In the genomic region with DNA sequence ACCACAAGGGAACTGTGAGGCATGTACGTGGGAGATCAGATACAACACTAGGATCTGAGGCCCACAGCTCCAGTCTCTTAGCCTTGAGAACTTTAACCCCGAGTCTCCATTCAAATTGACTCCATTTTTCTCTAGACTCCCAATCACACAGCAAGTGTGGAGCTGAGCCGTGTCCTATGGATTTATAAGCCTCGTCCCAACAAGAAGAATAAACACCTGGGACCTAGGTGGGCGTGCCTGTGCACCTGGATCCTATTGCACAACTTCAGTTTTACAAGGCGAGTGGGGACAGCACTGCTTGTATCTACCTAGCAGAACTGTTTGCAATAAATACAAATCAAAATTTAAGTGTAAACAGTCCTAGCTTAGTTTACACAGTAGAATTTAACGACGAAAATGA, we compare ENCODE assay signal across 8 mouse cellular contexts. TPM values are rescaled to one million over a fixed set of nuclear protein-coding genes. Genes with fewer than 3 reads are reported as not detected.
DNase-seq lines count a peak whose midpoint lies in the region; ATAC-seq and TF ChIP-seq lines count a peak whose summit lies in the region.

No protein-coding gene starts in this region.

- H3K27me3 ChIP-seq in kidney, embryonic 16.5 days (ENCODE audit: insufficient read depth, low read length) = no peaks in the 10 kb centered on the region
- no peaks in the 10 kb centered on the region for H3K27me3 ChIP-seq in embryonic facial prominence, embryonic 11.5 days (ENCODE audit: control insufficient read depth, insufficient read depth, low read length)
- no peaks in the 10 kb centered on the region for H3K27me3 ChIP-seq in myocyte (ENCODE audit: control insufficient read depth, insufficient read depth, insufficient read length)

- WGBS in kidney, embryonic 16.5 days = 12% methylated on average over 8 of the region's 8 CpGs
- 24% methylated on average over 8 of the region's 8 CpGs for WGBS in embryonic facial prominence, embryonic 11.5 days

- H3ac ChIP-seq in myocyte (ENCODE audit: control insufficient read depth, insufficient read length) = peak overlapping the region; percentile 50

- H3K27ac ChIP-seq in kidney, embryonic 16.5 days (ENCODE audit: low read length) = peak overlapping the region; percentile 94
- no peak overlapping the region for H3K27ac ChIP-seq in embryonic facial prominence, embryonic 11.5 days (replicated peaks; ENCODE audit: low read depth, low read length)

- no peak for TF ChIP-seq POLR2A in myocyte (IDR thresholded peaks at IDR 0.05; ENCODE audit: insufficient read length, low read depth)

- H3K79me2 ChIP-seq in myocyte (ENCODE audit: control insufficient read depth, insufficient read depth) = peaks cover 12% of the 10 kb centered on the region

- H3K9ac ChIP-seq in kidney, embryonic 16.5 days (replicated peaks; ENCODE audit: low read length) = peak overlapping the region; percentile 83
- H3K9ac ChIP-seq in embryonic facial prominence, embryonic 11.5 days (replicated peaks; ENCODE audit: low read length) = peak overlapping the region; percentile 74

- peak overlapping the region; percentile 88 for H3K4me2 ChIP-seq in kidney, embryonic 16.5 days (replicated peaks; ENCODE audit: low read depth, low read length)
- H3K4me2 ChIP-seq in embryonic facial prominence, embryonic 11.5 days (ENCODE audit: low read depth, low read length) = peak overlapping the region; percentile 69
- peak overlapping the region; percentile 80 for H3K4me2 ChIP-seq in myocyte (ENCODE audit: low read depth)

- no peaks in the 10 kb centered on the region for H3K9me3 ChIP-seq in kidney, embryonic 16.5 days (ENCODE audit: low read length)
- no peaks in the 10 kb centered on the region for H3K9me3 ChIP-seq in embryonic facial prominence, embryonic 11.5 days (replicated peaks; ENCODE audit: control insufficient read depth, low read length)

- peak overlapping the region; percentile 80 for H3K4me3 ChIP-seq in kidney, embryonic 16.5 days (ENCODE audit: low read length)
- H3K4me3 ChIP-seq in embryonic facial prominence, embryonic 11.5 days (ENCODE audit: low read depth, low read length) = peak overlapping the region; percentile 60
- peak overlapping the region; percentile 68 for H3K4me3 ChIP-seq in myocyte

- H3K4me1 ChIP-seq in kidney, embryonic 16.5 days (ENCODE audit: insufficient read depth, low read length) = peaks cover 14% of the 10 kb centered on the region
- H3K4me1 ChIP-seq in embryonic facial prominence, embryonic 11.5 days (ENCODE audit: control insufficient read depth, insufficient read depth, low read length) = no peaks in the 10 kb centered on the region

- no peak for DNase-seq in kidney, adult 8-10 months
- DNase-seq in embryonic facial prominence, embryonic 11.5 days (ENCODE audit: low spot score) = no peak
- peak; percentile 32 for DNase-seq in induced T-regulatory cell, adult 2 months (ENCODE audit: low read depth)
- no peak for DNase-seq in frontal cortex, adult 2 months (ENCODE audit: extremely low spot score in 1 of 2, low spot score in 1 of 2)
- no peak for DNase-seq in thymus, postnatal 36 days
- DNase-seq in gastrocnemius, adult 8-10 months (ENCODE audit: low spot score in 2 of 2) = no peak

- peaks cover 41% of the 10 kb centered on the region for H3K36me3 ChIP-seq in kidney, embryonic 16.5 days (ENCODE audit: insufficient read depth, low read length)
- peaks cover 6% of the 10 kb centered on the region for H3K36me3 ChIP-seq in embryonic facial prominence, embryonic 11.5 days (replicated peaks; ENCODE audit: control insufficient read depth, insufficient read depth, low read depth, low read length)
- no peaks in the 10 kb centered on the region for H3K36me3 ChIP-seq in myocyte (ENCODE audit: control insufficient read depth, insufficient read depth)

- ATAC-seq in kidney, embryonic 16.5 days (ENCODE audit: low FRiP score, low TSS enrichment) = no peak
- ATAC-seq in embryonic facial prominence, embryonic 11.5 days (replicated peaks; ENCODE audit: insufficient number of reproducible peaks, low FRiP score, low TSS enrichment, low read depth) = no peak

TF ChIP-seq in myocyte, 11 proteins besides CTCF, POLR2A, EP300 and RAD21:
- TF ChIP-seq MYOG (IDR thresholded peaks at IDR 0.05; ENCODE audit: control insufficient read depth in 1 of 3, insufficient read depth in 1 of 3, insufficient read length in 2 of 3, low read depth in 2 of 3) (no peak), SRF (IDR thresholded peaks at IDR 0.05; ENCODE audit: control insufficient read depth, insufficient read length, low read depth) (no peak), CEBPB (IDR thresholded peaks at IDR 0.05; ENCODE audit: insufficient read depth, poor library complexity, severe bottlenecking) (no peak), MYOD1 (IDR thresholded peaks at IDR 0.05; ENCODE audit: control insufficient read depth in 1 of 3, insufficient read length in 2 of 3, low read depth in 2 of 3) (no peak), USF1 (IDR thresholded peaks at IDR 0.05; ENCODE audit: low read depth) (no peak), REST (IDR thresholded peaks at IDR 0.05; ENCODE audit: insufficient read depth, insufficient read length) (no peak), TCF3 (IDR thresholded peaks at IDR 0.05; ENCODE audit: insufficient read length, low read depth) (no peak), MAX (IDR thresholded peaks at IDR 0.05; ENCODE audit: low read depth) (no peak)

RNA-seq across cellular contexts. Expression of gene Rccd1, which starts 0.9 kb away (rescaled TPM):
- 7.8 and 11.6 TPM in 2 replicates for polyA plus RNA-seq in kidney, embryonic 16.5 days (2015; fragmentation: Nextera tagmentation; extraction: Ambion mirVana)
- 7.5 and 8.4 TPM in 2 replicates for polyA plus RNA-seq in embryonic facial prominence, embryonic 11.5 days (2014; fragmentation: Nextera tagmentation; extraction: Ambion mirVana)
- 8.4 TPM for polyA plus RNA-seq in myocyte (2012; fragmentation: generic; extraction: Trizol)
- 21.1 and 23.6 TPM in 2 replicates for polyA plus RNA-seq in frontal cortex, adult 2 months (2012; rRNA removed)
- total RNA-seq in gastrocnemius, adult 8-10 months (2022) = 1 to 10 TPM; 5.6 to 7.7 (median 6.5) TPM

RNA-seq across cellular contexts. Expression of gene Unc45a, which starts 17.5 kb away (rescaled TPM):
- polyA plus RNA-seq in kidney, embryonic 16.5 days (2015; fragmentation: Nextera tagmentation; extraction: Ambion mirVana) = 46.5 and 48.2 TPM in 2 replicates
- 26.5 and 31.1 TPM in 2 replicates for polyA plus RNA-seq in embryonic facial prominence, embryonic 11.5 days (2014; fragmentation: Nextera tagmentation; extraction: Ambion mirVana)
- 38.4 TPM for polyA plus RNA-seq in myocyte (2012; fragmentation: generic; extraction: Trizol)
- polyA plus RNA-seq in frontal cortex, adult 2 months (2012; rRNA removed) = 51.4 and 52.5 TPM in 2 replicates
- 10 to 100 TPM; 10.4 to 14.9 (median 12.0) TPM for total RNA-seq in gastrocnemius, adult 8-10 months (2022)

RNA-seq across cellular contexts. Expression of gene Hddc3, which starts 19.6 kb away (rescaled TPM):
- 22.6 and 23.8 TPM in 2 replicates for polyA plus RNA-seq in kidney, embryonic 16.5 days (2015; fragmentation: Nextera tagmentation; extraction: Ambion mirVana)
- 25.7 and 28.4 TPM in 2 replicates for polyA plus RNA-seq in embryonic facial prominence, embryonic 11.5 days (2014; fragmentation: Nextera tagmentation; extraction: Ambion mirVana)
- polyA plus RNA-seq in myocyte (2012; fragmentation: generic; extraction: Trizol) = 83.3 TPM
- polyA plus RNA-seq in frontal cortex, adult 2 months (2012; rRNA removed) = 46.8 and 61.2 TPM in 2 replicates
- total RNA-seq in gastrocnemius, adult 8-10 months (2022) = 10 to 100 TPM; 22.9 to 26.1 (median 24.6) TPM

RNA-seq across cellular contexts. Expression of gene Prc1, which starts 29.1 kb away (rescaled TPM):
- 146 and 151 TPM in 2 replicates for polyA plus RNA-seq in kidney, embryonic 16.5 days (2015; fragmentation: Nextera tagmentation; extraction: Ambion mirVana)
- 154 and 172 TPM in 2 replicates for polyA plus RNA-seq in embryonic facial prominence, embryonic 11.5 days (2014; fragmentation: Nextera tagmentation; extraction: Ambion mirVana)
- polyA plus RNA-seq in myocyte (2012; fragmentation: generic; extraction: Trizol) = 25.5 TPM
- 1.9 and 2.3 TPM in 2 replicates for polyA plus RNA-seq in frontal cortex, adult 2 months (2012; rRNA removed)
- under 1 TPM in 1 of 4 experiments, not detected in 3; 0.17 TPM for total RNA-seq in gastrocnemius, adult 8-10 months (2022)

RNA-seq across cellular contexts. Expression of gene Man2a2, which starts 47.8 kb away (rescaled TPM):
- polyA plus RNA-seq in kidney, embryonic 16.5 days (2015; fragmentation: Nextera tagmentation; extraction: Ambion mirVana) = 16.6 and 19.1 TPM in 2 replicates
- 6.6 and 9.3 TPM in 2 replicates for polyA plus RNA-seq in embryonic facial prominence, embryonic 11.5 days (2014; fragmentation: Nextera tagmentation; extraction: Ambion mirVana)
- polyA plus RNA-seq in myocyte (2012; fragmentation: generic; extraction: Trizol) = 35.7 TPM
- polyA plus RNA-seq in frontal cortex, adult 2 months (2012; rRNA removed) = 123 and 129 TPM in 2 replicates
- total RNA-seq in gastrocnemius, adult 8-10 months (2022) = 100 to 1,000 TPM; 139 to 171 (median 148) TPM
